Mouse (Mus musculus): ENCODE data around the gene Sept3. TPM values are rescaled to one million over a fixed set of nuclear protein-coding genes. Genes with fewer than 3 reads are reported as not detected.
A peak's percentile ranks its signal among the peaks of the same experiment; 100 is the strongest.

Gene Sept3
- polyA plus RNA-seq, 1 experiment = 12.1 TPM

DNA sequence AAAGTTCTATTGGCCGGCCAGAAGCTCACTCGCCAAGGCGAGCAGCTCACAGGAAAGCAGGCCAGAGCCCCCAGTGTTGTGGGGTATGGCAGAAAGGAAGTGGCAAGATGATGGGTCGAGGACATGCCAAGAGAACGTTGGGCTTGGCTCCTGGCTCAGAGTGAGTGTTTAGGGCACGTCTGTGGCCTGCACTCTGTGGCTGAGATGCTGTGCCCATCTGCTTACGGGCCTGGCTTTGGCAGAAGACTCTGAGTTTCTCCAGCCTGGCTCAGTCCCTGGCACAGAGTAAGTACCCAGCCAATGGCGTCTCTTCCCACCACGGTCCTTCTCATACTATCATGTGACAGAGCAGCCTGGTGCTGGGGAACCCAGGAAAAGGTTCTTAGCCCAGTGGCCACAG, 5.9 kb upstream of the Sept3 start:
- Histone ChIP-seq H3K4me1 (ENCODE audit: control insufficient read depth, insufficient read depth, low read length) (peaks cover 3% of the 10 kb centered on the region), H3K27ac (ENCODE audit: control insufficient read depth, insufficient read depth, low read depth, low read length) (no peak overlapping the region; the same call in 1 of the 2 replicates), H3K4me3 (ENCODE audit: control insufficient read depth, low read depth, low read length) (peak overlapping the region; percentile 76), H3K27me3 (ENCODE audit: control insufficient read depth, insufficient read depth, low read length) (no peaks in the 10 kb centered on the region), H3K36me3 (ENCODE audit: control insufficient read depth, insufficient read depth, low read length) (no peaks in the 10 kb centered on the region)
- TF ChIP-seq CTCF (IDR thresholded peaks at IDR 0.05; ENCODE audit: control insufficient read depth, insufficient read depth, insufficient replicate concordance, low read depth, low read length) (no peak), POLR2A (IDR thresholded peaks at IDR 0.05; ENCODE audit: control insufficient read depth, low read depth, low read length) (no peak)

DNA sequence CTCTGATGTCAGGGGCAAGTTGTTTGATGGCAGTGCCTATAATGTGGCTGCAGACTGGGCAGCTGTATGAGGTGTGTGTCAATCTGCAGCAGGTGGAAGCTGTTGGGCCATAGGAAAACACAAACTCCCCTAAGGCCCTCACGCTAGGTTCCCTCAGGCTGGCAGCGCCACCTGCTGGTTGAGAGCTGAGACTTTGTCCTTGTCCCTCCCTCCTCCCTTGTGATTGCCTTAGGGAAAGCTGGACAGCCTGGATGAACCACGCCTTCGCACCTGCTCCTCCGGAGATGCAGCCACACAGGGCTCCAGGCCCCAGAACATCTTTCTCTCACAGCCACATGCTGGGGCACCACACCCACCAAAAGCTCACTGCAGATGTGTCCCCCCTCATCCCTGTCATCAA, 3.5 kb upstream of the Sept3 start:
- Histone ChIP-seq H3K27ac (ENCODE audit: control insufficient read depth, insufficient read depth, low read depth, low read length) (no peak overlapping the region), H3K36me3 (ENCODE audit: control insufficient read depth, insufficient read depth, low read length) (no peaks in the 10 kb centered on the region), H3K4me1 (ENCODE audit: control insufficient read depth, insufficient read depth, low read length) (peaks cover 15% of the 10 kb centered on the region), H3K4me3 (ENCODE audit: control insufficient read depth, low read depth, low read length) (no peak overlapping the region), H3K27me3 (ENCODE audit: control insufficient read depth, insufficient read depth, low read length) (no peaks in the 10 kb centered on the region)
- peak; percentile 84; the same call in 1 of the 2 replicates for TF ChIP-seq CTCF (IDR thresholded peaks at IDR 0.05; ENCODE audit: control insufficient read depth, insufficient read depth, insufficient replicate concordance, low read depth, low read length)
- TF ChIP-seq POLR2A (IDR thresholded peaks at IDR 0.05; ENCODE audit: control insufficient read depth, low read depth, low read length) = no peak

DNA sequence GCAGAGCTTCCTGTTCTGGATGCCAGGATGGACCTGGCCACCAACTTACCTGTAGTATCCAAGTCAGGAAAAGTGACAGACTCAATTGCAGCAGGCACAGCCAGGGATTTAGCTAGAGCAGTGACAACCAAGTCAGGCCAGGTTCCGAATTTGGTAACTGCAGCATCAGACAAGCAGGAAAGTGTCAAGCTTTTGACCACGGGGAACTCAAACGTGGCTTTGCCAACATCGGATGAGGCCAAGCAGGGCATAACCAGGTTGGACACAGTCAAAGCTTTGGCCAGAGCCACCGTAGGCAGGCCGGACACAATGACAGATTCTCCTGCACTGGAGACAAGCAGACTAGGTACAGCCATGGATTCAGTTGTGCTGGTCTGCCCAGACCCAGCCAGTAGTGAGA, 2.4 kb upstream of the Sept3 start:
- H3K4me1 ChIP-seq (ENCODE audit: control insufficient read depth, insufficient read depth, low read length) = peaks cover 15% of the 10 kb centered on the region
- H3K4me3 ChIP-seq (ENCODE audit: control insufficient read depth, low read depth, low read length) = no peak overlapping the region
- no peaks in the 10 kb centered on the region for H3K27me3 ChIP-seq (ENCODE audit: control insufficient read depth, insufficient read depth, low read length)
- TF ChIP-seq POLR2A (IDR thresholded peaks at IDR 0.05; ENCODE audit: control insufficient read depth, low read depth, low read length) (no peak), CTCF (IDR thresholded peaks at IDR 0.05; ENCODE audit: control insufficient read depth, insufficient read depth, insufficient replicate concordance, low read depth, low read length) (no peak)
- H3K36me3 ChIP-seq (ENCODE audit: control insufficient read depth, insufficient read depth, low read length) = no peaks in the 10 kb centered on the region
- no peak overlapping the region for H3K27ac ChIP-seq (ENCODE audit: control insufficient read depth, insufficient read depth, low read depth, low read length)

DNA sequence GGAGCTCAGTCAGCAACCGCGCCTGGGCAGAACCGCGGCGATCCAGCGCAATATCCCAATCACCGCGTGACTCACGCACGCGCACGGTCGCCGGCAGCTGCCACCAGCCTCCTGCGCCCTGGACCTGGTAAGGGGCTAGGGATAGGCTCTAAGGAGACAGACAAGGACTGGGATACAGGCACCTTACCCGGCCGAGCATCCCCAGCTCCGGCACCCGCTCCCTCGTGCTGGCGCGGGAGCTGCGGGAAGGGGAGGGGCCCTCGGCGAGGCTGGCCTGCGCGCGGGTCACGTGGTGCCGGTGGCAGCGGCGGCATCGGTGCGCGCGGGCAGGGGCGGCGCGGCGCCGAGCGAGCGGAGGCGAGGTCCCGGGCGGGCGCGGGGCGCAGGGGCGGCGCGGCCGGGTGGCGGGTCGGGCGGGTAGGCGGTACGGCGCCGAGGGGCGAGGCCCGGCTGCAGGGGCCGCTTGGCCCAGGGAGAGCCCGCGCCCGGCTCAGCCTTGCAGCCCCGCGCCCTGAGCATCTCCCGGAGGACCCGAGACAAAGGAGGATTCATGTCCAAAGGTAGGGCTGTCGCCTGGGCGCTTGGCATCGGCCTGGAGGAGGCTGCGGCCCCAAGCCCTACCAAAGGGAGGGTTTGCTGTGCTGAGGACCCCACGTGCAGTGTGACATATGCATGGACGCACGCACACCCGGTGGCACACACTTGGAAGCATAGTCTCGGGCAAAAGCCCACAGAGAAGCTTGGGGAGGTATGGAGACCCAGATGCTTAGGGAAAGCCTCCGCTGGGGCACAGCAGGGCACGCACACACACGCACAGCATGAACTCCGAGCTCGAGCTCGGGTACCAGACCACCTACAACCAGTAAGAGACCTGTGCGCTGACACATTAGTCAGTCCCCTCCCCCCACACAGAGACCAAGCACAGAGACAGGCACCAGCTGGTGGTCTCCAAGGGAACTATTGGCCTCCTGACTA, 521 bp downstream of the Sept3 start:
- H3K27me3 ChIP-seq (ENCODE audit: control insufficient read depth, insufficient read depth, low read length) = no peaks in the 10 kb centered on the region
- peaks cover 12% of the 10 kb centered on the region for H3K4me1 ChIP-seq (ENCODE audit: control insufficient read depth, insufficient read depth, low read length)
- no peaks in the 10 kb centered on the region for H3K36me3 ChIP-seq (ENCODE audit: control insufficient read depth, insufficient read depth, low read length)
- peak overlapping the region; percentile 76 for H3K4me3 ChIP-seq (ENCODE audit: control insufficient read depth, low read depth, low read length)
- no peak overlapping the region for H3K27ac ChIP-seq (ENCODE audit: control insufficient read depth, insufficient read depth, low read depth, low read length)
- TF ChIP-seq CTCF (IDR thresholded peaks at IDR 0.05; ENCODE audit: control insufficient read depth, insufficient read depth, insufficient replicate concordance, low read depth, low read length) (no peak), POLR2A (IDR thresholded peaks at IDR 0.05; ENCODE audit: control insufficient read depth, low read depth, low read length) (no peak)

DNA sequence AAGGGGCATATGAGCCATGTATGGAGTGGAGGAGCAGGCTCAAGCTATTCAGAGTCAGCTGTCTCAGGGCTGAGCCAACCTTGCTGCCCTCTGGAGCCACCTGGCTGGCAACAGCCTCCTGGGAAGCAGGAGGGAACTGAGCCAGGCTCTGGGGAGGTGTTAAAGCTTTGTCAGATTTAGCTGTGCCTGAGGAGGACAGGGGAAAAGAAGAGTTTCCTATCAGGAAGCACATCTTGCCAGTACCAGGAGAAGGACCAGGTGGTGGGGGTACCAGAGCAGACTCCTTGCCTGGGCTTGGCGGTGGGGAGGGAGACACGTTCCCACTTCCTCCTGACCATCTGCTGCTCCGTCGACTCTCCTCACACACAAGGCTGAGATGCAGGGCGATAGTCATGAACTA, 2.9 kb downstream of the Sept3 start:
- Histone ChIP-seq H3K4me1 (ENCODE audit: control insufficient read depth, insufficient read depth, low read length) (peaks cover 12% of the 10 kb centered on the region), H3K27ac (ENCODE audit: control insufficient read depth, insufficient read depth, low read depth, low read length) (no peak overlapping the region), H3K4me3 (ENCODE audit: control insufficient read depth, low read depth, low read length) (no peak overlapping the region), H3K36me3 (ENCODE audit: control insufficient read depth, insufficient read depth, low read length) (no peaks in the 10 kb centered on the region), H3K27me3 (ENCODE audit: control insufficient read depth, insufficient read depth, low read length) (no peaks in the 10 kb centered on the region)
- TF ChIP-seq CTCF (IDR thresholded peaks at IDR 0.05; ENCODE audit: control insufficient read depth, insufficient read depth, insufficient replicate concordance, low read depth, low read length) (no peak), POLR2A (IDR thresholded peaks at IDR 0.05; ENCODE audit: control insufficient read depth, low read depth, low read length) (no peak)

DNA sequence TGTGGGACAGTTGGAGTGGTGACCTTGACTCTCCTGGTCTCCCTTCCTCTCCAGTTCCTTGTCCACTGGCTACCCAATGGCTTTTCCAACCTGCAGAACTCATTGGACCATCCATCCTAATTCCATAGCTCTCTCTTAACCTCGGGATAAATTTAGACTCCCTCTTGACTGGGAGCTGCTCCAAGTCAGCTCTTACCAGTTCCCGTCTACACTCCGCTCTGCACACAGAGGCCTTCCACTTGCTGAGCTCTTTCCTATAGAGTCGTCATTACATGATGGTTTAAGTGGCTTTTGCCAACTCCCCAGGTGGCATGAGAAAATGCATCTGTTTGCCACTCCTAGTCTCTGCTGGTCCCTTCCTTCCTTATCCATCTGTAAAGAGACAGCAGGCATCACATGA, 5.9 kb downstream of the Sept3 start:
- no peaks in the 10 kb centered on the region for H3K36me3 ChIP-seq (ENCODE audit: control insufficient read depth, insufficient read depth, low read length)
- no peak overlapping the region for H3K27ac ChIP-seq (ENCODE audit: control insufficient read depth, insufficient read depth, low read depth, low read length)

DNA sequence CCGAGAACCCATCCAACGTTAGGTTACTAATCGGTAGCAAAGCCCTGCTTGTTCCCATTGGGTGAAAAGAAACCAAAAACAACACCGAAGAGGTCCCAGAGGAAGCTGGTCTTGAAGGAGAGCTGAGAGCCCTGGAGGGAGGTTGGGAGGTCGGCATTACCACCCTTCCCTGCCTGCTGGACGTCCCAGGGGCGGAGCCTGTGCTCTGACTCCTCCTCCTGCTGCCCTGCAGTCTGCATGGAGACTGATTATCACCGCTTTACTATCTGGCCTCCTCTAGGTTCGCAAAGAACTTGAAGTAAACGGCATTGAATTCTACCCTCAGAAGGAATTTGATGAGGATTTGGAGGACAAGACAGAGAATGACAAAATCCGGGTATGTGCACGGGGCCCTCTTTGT, 11.5 kb downstream of the Sept3 start:
- Histone ChIP-seq H3K27me3 (ENCODE audit: control insufficient read depth, insufficient read depth, low read length) (no peaks in the 10 kb centered on the region), H3K27ac (ENCODE audit: control insufficient read depth, insufficient read depth, low read depth, low read length) (no peak overlapping the region), H3K36me3 (ENCODE audit: control insufficient read depth, insufficient read depth, low read length) (no peaks in the 10 kb centered on the region), H3K4me1 (ENCODE audit: control insufficient read depth, insufficient read depth, low read length) (peaks cover 4% of the 10 kb centered on the region), H3K4me3 (ENCODE audit: control insufficient read depth, low read depth, low read length) (no peak overlapping the region)
- TF ChIP-seq CTCF (IDR thresholded peaks at IDR 0.05; ENCODE audit: control insufficient read depth, insufficient read depth, insufficient replicate concordance, low read depth, low read length) (no peak), POLR2A (IDR thresholded peaks at IDR 0.05; ENCODE audit: control insufficient read depth, low read depth, low read length) (no peak)

More for the DNA sequence above, 5.9 kb downstream of the Sept3 start:
- peaks cover under 1% of the 10 kb centered on the region for H3K4me1 ChIP-seq (ENCODE audit: control insufficient read depth, insufficient read depth, low read length)
- no peak overlapping the region for H3K4me3 ChIP-seq (ENCODE audit: control insufficient read depth, low read depth, low read length)
- no peaks in the 10 kb centered on the region for H3K27me3 ChIP-seq (ENCODE audit: control insufficient read depth, insufficient read depth, low read length)
- no peak for TF ChIP-seq CTCF (IDR thresholded peaks at IDR 0.05; ENCODE audit: control insufficient read depth, insufficient read depth, insufficient replicate concordance, low read depth, low read length)
- no peak for TF ChIP-seq POLR2A (IDR thresholded peaks at IDR 0.05; ENCODE audit: control insufficient read depth, low read depth, low read length)

All from testis, adult 2 months (tissue).